Mouse (Mus musculus): ENCODE measurements at regions not wholly inside any gene's neighbourhood (a gene's known extent, or its start where the extent isn't known, plus 50 kb on each side); places are given as distances from the start of the nearest gene placed in this dataset.

DNA sequence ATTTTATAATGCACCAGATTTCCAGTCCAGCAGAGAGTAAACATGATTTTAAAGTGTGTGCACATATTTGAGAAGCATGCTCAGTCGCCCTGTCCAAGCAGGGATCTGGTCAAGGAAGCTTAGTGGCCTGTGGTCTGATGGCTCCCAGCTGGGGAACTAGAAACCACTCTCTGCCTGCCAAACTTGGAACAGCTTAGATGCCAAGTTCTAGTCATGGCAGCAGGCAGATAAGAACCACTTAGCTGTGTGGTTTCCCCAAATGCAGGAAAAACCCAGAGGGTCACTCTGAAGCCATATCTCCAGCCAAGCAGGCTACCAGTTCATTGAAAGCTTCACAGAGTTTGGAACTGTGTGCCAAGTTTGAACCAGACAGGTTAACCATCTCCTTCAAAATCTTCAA is 86.1 kb downstream of the Fam114a2 start:
- DNase-seq (ENCODE audit: low spot score), result no peak
- H3K27ac ChIP-seq (replicated peaks), result no peak overlapping the region
- 65% methylated on average over 1 of the region's 1 CpGs for WGBS
- no peaks in the 10 kb centered on the region for H3K4me1 ChIP-seq
- H3K36me3 ChIP-seq (replicated peaks), result no peaks in the 10 kb centered on the region
- no peaks in the 10 kb centered on the region for H3K9me3 ChIP-seq
- H3K4me3 ChIP-seq, result no peak overlapping the region
- H3K27me3 ChIP-seq (replicated peaks; ENCODE audit: low read depth, poor library complexity, severe bottlenecking), result no peaks in the 10 kb centered on the region

DNA sequence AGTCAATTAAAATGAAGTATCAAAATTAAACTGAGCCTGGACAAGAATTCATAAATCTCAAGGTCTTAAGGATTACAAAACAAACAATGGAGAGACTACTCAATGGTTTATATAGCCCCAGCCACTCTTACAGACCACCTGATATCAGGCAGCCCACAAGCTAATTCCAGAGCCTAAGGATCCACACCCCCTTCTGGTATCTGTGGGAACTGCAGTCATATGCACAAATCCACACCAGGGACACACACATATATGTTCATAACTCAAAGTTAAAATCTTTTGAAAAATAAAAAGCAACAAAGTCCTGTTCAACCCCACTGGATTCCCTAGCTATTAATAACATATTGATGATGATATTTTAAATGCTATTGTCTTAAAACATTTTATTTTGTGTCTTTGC is 86.5 kb downstream of the Fam114a2 start:
- H3K9me3 ChIP-seq, result no peaks in the 10 kb centered on the region
- DNase-seq (ENCODE audit: low spot score), result no peak
- H3K36me3 ChIP-seq (replicated peaks), result no peaks in the 10 kb centered on the region
- H3K27ac ChIP-seq (replicated peaks), result no peak overlapping the region
- H3K27me3 ChIP-seq (replicated peaks; ENCODE audit: low read depth, poor library complexity, severe bottlenecking), result no peaks in the 10 kb centered on the region
- H3K4me3 ChIP-seq, result no peak overlapping the region
- H3K4me1 ChIP-seq, result no peaks in the 10 kb centered on the region

DNA sequence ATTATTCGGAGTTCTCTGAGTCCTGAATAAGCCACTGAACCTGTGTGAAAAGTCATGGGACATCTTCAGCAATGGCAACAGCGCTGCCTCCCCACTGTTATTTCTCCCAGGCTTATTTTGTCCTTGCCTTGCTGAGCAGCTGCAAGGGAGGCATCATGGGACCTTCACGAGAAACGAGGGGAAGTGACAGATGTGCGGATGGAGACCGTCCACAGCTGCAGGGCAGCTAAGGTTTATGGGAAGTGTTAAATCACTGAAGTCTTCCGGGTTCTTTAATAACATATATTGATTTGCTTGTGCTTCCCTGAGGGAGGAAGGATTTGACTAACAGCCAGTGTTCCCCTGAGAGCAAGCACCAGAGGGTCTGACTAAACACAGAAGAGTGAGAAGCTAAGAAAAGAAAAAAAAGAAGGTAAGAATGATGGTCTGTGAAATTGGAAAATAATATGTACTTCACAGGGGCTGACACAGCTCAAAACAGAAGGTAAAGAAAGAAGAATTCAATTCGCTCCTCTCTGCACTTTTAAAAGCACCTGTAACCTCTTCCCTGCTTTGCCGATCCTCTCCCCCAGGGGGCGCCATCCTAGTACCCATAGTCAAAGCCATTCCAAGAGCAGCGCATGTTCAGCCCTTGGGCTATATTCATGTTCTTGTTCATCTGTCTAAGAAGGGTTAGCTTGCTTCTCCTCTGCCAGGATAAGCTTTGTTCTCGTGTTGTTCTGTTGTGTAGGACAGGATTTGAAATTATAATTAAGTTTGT is 92.2 kb downstream of the Fam114a2 start:
- 65% methylated on average over 12 of the region's 12 CpGs for WGBS
- no peaks in the 10 kb centered on the region for H3K9me3 ChIP-seq
- no peak overlapping the region for H3K27ac ChIP-seq (replicated peaks)
- H3K4me1 ChIP-seq, result no peaks in the 10 kb centered on the region
- DNase-seq (ENCODE audit: low spot score), result peak; percentile 42
- H3K36me3 ChIP-seq (replicated peaks), result no peaks in the 10 kb centered on the region
- no peak overlapping the region for H3K4me3 ChIP-seq
- no peaks in the 10 kb centered on the region for H3K27me3 ChIP-seq (replicated peaks; ENCODE audit: low read depth, poor library complexity, severe bottlenecking)

DNA sequence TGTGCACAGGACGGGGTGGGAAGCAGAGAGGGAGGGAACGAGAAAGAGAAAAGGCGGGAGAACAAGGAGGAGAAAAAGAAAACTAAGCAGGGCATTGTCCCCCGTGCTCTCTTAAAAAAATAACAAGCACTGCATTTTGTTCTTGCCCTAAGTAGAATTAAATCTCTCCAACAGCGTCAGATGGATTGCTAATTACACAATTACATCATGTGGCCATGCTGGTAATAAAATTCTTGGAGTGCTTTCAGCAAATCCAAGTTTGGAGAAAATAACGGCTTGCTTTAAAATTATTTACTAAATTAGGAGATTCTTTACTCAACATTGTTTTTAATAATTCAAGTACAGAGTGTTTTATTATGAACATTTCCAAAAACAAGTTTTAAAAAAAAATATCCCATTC is 99.0 kb downstream of the Fam114a2 start:
- no peak overlapping the region for H3K4me3 ChIP-seq
- H3K4me1 ChIP-seq, result no peaks in the 10 kb centered on the region
- no peak for DNase-seq (ENCODE audit: low spot score)
- H3K9me3 ChIP-seq, result no peaks in the 10 kb centered on the region
- no peak overlapping the region for H3K27ac ChIP-seq (replicated peaks)
- 79% methylated on average over 6 of the region's 6 CpGs for WGBS
- H3K27me3 ChIP-seq (replicated peaks; ENCODE audit: low read depth, poor library complexity, severe bottlenecking), result no peaks in the 10 kb centered on the region
- H3K36me3 ChIP-seq (replicated peaks), result no peaks in the 10 kb centered on the region

DNA sequence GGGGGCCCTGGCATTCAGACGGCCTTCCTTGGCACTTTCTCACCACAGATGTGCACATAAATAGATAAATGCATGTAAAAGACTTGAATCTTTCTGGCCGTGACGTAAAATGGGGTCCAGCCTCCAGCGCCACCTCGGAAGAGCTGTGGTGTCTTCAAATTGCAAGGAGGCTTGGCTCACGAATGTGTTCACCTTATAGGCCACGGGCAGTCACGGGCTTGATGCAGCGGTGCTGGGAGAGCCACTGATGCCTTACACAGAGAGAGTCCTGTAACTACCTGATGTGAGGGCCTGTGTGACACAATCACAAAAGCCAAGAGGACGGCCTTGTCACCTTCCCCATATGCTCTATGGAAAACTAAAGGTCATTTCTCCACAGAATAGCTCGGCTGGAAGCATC is 102.4 kb downstream of the Fam114a2 start:
- WGBS, result 87% methylated on average over 11 of the region's 11 CpGs
- no peak for DNase-seq (ENCODE audit: low spot score)
- H3K4me3 ChIP-seq, result no peak overlapping the region

DNA sequence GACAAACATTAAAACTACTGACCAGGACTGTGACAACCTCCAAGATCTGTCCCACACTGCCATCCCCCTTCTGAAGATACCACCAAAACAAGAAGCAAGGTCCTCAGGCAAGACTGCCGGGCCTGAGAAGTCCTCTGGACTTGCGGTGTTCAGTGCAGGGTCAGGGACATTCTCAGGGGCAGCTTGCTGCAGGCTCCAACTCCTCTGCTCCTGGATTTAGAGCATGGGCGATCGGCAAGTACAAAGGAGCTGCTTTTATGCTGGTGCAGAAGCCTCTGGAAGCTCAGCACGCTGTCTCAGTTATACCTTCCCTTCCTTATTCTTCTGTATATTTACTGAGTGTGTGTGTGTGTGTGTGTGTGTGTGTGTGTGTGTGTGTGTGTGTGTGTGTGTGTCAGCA is 103.2 kb downstream of the Fam114a2 start:
- Histone ChIP-seq H3K36me3 (replicated peaks) (no peaks in the 10 kb centered on the region), H3K4me3 (no peak overlapping the region), H3K4me1 (no peaks in the 10 kb centered on the region), H3K27ac (replicated peaks) (no peak overlapping the region), H3K27me3 (replicated peaks; ENCODE audit: low read depth, poor library complexity, severe bottlenecking) (no peaks in the 10 kb centered on the region), H3K9me3 (no peaks in the 10 kb centered on the region)
- DNase-seq (ENCODE audit: low spot score), result no peak
- WGBS, result 80% methylated on average over 5 of the region's 5 CpGs

More for the DNA sequence above, 102.4 kb downstream of the Fam114a2 start:
- H3K27ac ChIP-seq (replicated peaks), result no peak overlapping the region
- no peaks in the 10 kb centered on the region for H3K27me3 ChIP-seq (replicated peaks; ENCODE audit: low read depth, poor library complexity, severe bottlenecking)
- H3K9me3 ChIP-seq, result no peaks in the 10 kb centered on the region
- no peaks in the 10 kb centered on the region for H3K36me3 ChIP-seq (replicated peaks)
- no peaks in the 10 kb centered on the region for H3K4me1 ChIP-seq

DNA sequence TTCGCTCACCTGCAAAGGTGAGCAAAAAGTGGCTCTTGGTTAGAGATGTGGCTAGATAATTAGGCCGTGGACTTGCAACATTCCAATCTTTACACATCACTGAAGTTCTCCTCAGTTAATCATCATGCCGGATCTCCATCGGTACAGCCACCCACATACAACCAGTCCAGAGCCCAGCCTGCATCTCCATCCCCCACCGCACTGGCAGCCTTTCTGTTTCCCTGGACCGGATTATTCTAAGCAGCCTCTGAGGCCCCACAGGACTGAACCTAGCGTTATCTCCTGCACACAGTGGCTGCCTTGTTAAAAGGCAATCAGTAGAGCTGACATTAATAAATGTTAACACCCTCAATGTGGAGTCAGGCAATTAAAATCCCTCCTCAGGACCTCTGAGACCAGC is 103.7 kb downstream of the Fam114a2 start:
- no peaks in the 10 kb centered on the region for H3K27me3 ChIP-seq (replicated peaks; ENCODE audit: low read depth, poor library complexity, severe bottlenecking)
- no peak overlapping the region for H3K27ac ChIP-seq (replicated peaks)
- no peaks in the 10 kb centered on the region for H3K36me3 ChIP-seq (replicated peaks)
- WGBS, result 76% methylated on average over 7 of the region's 7 CpGs
- H3K4me3 ChIP-seq, result no peak overlapping the region
- no peak for DNase-seq (ENCODE audit: low spot score)
- H3K4me1 ChIP-seq, result no peaks in the 10 kb centered on the region
- no peaks in the 10 kb centered on the region for H3K9me3 ChIP-seq

DNA sequence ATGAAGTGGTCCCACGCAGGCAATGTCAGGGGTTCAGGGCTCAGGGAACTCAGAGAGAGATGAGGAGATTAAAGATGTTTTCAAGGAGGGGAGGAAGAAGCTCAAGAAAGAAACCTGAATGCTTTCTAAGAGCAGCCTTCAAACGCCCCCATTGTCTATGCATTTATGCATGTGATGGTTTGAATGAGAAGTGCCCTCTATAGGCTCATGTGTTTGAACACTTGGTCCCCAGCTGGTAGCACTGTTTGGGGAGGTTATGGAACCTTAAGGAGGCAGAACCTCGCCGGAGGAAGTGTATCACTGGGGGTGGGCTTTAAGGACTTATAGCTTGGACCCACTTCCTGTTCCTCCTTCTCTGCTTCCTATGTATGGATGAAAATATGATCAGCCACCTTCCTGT is 105.1 kb downstream of the Fam114a2 start:
- Histone ChIP-seq H3K4me3 (no peak overlapping the region), H3K4me1 (no peaks in the 10 kb centered on the region), H3K36me3 (replicated peaks) (no peaks in the 10 kb centered on the region), H3K9me3 (no peaks in the 10 kb centered on the region), H3K27ac (replicated peaks) (no peak overlapping the region), H3K27me3 (replicated peaks; ENCODE audit: low read depth, poor library complexity, severe bottlenecking) (no peaks in the 10 kb centered on the region)
- 81% methylated on average over 4 of the region's 4 CpGs for WGBS
- DNase-seq (ENCODE audit: low spot score), result no peak

DNA sequence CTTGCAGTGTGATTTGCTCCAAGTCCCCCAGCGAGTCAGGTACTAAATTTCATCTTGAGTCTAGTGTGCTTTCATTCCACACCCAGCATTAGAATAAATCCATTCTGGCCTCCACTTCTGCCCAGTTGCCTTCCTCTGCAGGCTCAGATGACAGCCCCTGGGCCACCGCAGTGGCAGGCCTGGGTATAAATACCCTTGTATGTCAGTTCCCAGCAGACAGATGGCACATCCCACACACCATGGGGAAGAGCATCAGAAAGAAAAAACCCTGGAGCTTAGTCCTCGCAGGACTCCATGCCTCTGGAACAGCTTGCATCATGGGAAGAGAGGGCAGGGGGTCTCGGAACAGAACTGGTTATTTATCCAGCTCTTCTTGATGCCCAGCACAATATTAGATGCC is 105.7 kb downstream of the Fam114a2 start:
- 89% methylated on average over 4 of the region's 4 CpGs for WGBS
- H3K4me1 ChIP-seq, result no peaks in the 10 kb centered on the region
- no peak overlapping the region for H3K4me3 ChIP-seq
- H3K9me3 ChIP-seq, result no peaks in the 10 kb centered on the region
- no peak for DNase-seq (ENCODE audit: low spot score)
- H3K27ac ChIP-seq (replicated peaks), result no peak overlapping the region
- H3K36me3 ChIP-seq (replicated peaks), result no peaks in the 10 kb centered on the region
- H3K27me3 ChIP-seq (replicated peaks; ENCODE audit: low read depth, poor library complexity, severe bottlenecking), result no peaks in the 10 kb centered on the region

DNA sequence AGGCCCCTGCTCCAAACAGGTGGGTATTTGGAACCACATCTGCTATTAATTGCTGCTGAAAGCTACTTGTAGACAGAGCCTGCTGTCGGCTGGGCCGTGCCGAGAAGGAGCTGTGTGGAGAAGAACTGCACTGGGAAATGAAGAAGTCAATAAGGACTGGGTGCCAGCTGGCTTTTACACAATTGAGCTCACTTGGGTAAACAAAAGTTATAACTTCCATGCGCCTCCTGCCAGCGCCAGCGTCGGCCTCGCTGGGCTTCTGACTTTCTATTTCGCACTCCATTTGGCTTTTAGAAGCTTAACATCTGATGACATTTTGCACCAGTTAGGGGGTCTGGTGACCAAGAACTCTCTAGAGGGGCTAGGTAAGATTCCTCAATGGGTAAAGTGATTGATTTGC is 114.2 kb downstream of the Fam114a2 start:
- H3K4me1 ChIP-seq, result no peaks in the 10 kb centered on the region
- no peak overlapping the region for H3K27ac ChIP-seq (replicated peaks)
- no peak overlapping the region for H3K4me3 ChIP-seq
- no peaks in the 10 kb centered on the region for H3K27me3 ChIP-seq (replicated peaks; ENCODE audit: low read depth, poor library complexity, severe bottlenecking)
- no peaks in the 10 kb centered on the region for H3K36me3 ChIP-seq (replicated peaks)
- WGBS, result 63% methylated on average over 9 of the region's 9 CpGs
- DNase-seq (ENCODE audit: low spot score), result peak; percentile 15
- H3K9me3 ChIP-seq, result no peaks in the 10 kb centered on the region

DNA sequence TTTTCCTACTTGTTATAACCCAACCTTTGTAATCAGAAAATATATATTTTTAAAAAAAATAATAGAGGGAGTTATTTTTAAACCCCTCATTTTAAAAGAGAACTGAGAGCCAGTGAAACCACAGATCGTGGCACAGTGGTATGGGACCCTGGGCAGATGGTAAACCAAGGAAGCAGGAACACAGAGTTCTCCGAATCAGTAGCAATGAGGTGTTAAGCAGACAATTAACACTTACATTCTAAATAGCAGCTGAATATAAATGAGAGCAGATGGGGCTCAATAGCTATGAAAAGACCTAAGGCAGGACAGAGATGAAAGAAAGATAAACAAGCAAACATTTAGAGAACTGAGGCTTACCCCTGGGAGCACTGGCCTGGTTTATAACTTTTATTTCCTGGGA is 116.8 kb downstream of the Fam114a2 start:
- Histone ChIP-seq H3K27me3 (replicated peaks; ENCODE audit: low read depth, poor library complexity, severe bottlenecking) (no peaks in the 10 kb centered on the region), H3K9me3 (no peaks in the 10 kb centered on the region), H3K27ac (replicated peaks) (no peak overlapping the region), H3K36me3 (replicated peaks) (no peaks in the 10 kb centered on the region), H3K4me3 (no peak overlapping the region), H3K4me1 (no peaks in the 10 kb centered on the region)
- 70% methylated on average over 2 of the region's 2 CpGs for WGBS
- DNase-seq (ENCODE audit: low spot score), result no peak

DNA sequence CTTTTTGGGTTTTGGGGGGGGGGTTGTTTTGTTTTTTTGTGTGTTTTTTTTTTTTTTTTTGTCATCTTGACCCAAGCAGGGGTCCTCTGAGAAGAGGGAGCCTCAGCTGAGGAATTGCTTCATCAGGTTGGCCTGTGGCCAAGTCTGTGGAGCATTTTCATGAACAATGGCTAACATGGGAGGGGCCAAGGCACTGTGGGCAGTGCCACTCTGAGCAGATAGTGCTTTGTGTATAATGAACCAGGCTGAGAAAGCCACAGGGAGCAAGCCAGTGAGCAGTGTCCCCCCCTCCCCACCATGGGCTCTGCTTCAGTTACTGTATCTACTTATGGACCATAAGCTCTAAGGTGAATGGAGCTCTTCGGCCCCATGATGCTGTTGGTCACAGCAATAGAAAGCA is 119.1 kb downstream of the Fam114a2 start:
- Histone ChIP-seq H3K9me3 (no peaks in the 10 kb centered on the region), H3K27me3 (replicated peaks; ENCODE audit: low read depth, poor library complexity, severe bottlenecking) (no peaks in the 10 kb centered on the region), H3K36me3 (replicated peaks) (no peaks in the 10 kb centered on the region), H3K27ac (replicated peaks) (no peak overlapping the region), H3K4me3 (no peak overlapping the region), H3K4me1 (no peaks in the 10 kb centered on the region)
- no peak for DNase-seq (ENCODE audit: low spot score)
- 91% methylated on average over 1 of the region's 1 CpGs for WGBS

DNA sequence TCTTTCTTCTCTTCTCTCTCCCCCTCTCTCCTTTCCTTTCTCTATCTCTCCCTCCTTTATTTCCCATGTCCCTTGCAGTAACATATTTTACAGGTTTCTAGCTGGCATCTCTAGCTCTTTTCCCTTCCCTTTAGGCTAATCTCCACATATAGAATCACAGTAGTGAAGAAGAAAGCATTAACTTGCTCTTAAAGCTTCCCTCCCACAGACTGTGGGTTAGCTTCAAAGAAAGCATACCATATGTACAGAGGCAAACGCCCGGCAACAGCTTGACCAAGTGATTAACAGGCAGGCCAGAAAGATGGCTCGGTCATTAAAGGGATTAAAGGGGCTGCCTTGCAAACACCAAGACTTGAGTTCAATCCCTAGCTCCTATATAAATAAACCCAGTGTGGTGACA is 122.0 kb downstream of the Fam114a2 start:
- WGBS, result 63% methylated on average over 3 of the region's 3 CpGs
- H3K4me3 ChIP-seq, result no peak overlapping the region
- no peak for DNase-seq (ENCODE audit: low spot score)
- H3K27ac ChIP-seq (replicated peaks), result no peak overlapping the region
- no peaks in the 10 kb centered on the region for H3K36me3 ChIP-seq (replicated peaks)
- no peaks in the 10 kb centered on the region for H3K9me3 ChIP-seq
- H3K4me1 ChIP-seq, result no peaks in the 10 kb centered on the region
- H3K27me3 ChIP-seq (replicated peaks; ENCODE audit: low read depth, poor library complexity, severe bottlenecking), result no peaks in the 10 kb centered on the region

DNA sequence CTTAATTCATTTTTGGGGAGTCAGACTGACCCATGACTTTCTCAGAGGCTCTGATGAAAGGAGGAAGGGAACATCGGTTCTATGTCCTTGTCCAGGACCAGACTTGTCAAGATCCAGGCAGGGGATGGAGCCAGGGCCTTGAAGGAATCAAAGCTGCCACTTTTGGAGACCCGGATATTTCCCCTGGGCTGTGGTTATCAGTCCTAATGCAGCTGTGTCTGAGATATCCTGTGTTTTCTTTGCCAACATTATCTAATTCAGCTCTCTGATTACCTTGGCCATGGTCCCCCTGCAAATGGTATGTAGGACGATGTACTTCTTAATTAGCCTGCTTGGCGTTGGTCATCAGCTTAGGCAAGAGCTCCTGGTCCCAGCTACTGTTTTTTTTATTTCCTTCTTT is 127.6 kb downstream of the Fam114a2 start:
- WGBS, result 85% methylated on average over 4 of the region's 4 CpGs
- Histone ChIP-seq H3K4me3 (no peak overlapping the region), H3K36me3 (replicated peaks) (no peaks in the 10 kb centered on the region), H3K27me3 (replicated peaks; ENCODE audit: low read depth, poor library complexity, severe bottlenecking) (no peaks in the 10 kb centered on the region), H3K9me3 (no peaks in the 10 kb centered on the region), H3K27ac (replicated peaks) (no peak overlapping the region), H3K4me1 (no peaks in the 10 kb centered on the region)
- DNase-seq (ENCODE audit: low spot score), result no peak

Measured in embryonic facial prominence, embryonic 10.5 days (tissue).